Mouse (Mus musculus) liver, postnatal 0 days (tissue): ENCODE results near the gene Lpar4. TPM values are rescaled to one million over a fixed set of nuclear protein-coding genes. Genes with fewer than 3 reads are reported as not detected.

ENCODE experiments used
- ATAC-seq: fragments of 200-750 bp; cut with Nextera tagmentation; 2 replicates; pipeline ENCODE4 v1.8.0; 2017; ENCODE audit warnings: mild to moderate bottlenecking, moderate library complexity
- DNase-seq: peaks from one replicate; pipeline ENCODE4 v3.0.0-alpha.2; 2016
- H3K27ac ChIP-seq: fragments of 300-500 bp; sonication (generic); 2 replicates; pipeline ENCODE4 v1.5.1; 2014; ENCODE audit warnings: antibody characterized with exemption, moderate library complexity, mild to moderate bottlenecking, low read depth
- H3K27me3 ChIP-seq: fragments of 300-500 bp; sonication (generic); 2 replicates; pipeline ENCODE4 v1.6.1; 2014; ENCODE audit warnings: low read length, control low read depth, mixed read lengths; ENCODE audit not compliant: insufficient read depth
- H3K36me3 ChIP-seq: fragments of 300-500 bp; sonication (generic); replicated peaks from 2 replicates; pipeline ENCODE4 v1.6.1; 2014; ENCODE audit warnings: mild to moderate bottlenecking, control low read depth, low read length, moderate library complexity, mixed read lengths; ENCODE audit not compliant: insufficient read depth
- H3K4me1 ChIP-seq: fragments of 300-500 bp; sonication (generic); 2 replicates; pipeline ENCODE4 v1.6.1; 2014; ENCODE audit warnings: antibody characterized with exemption, mild to moderate bottlenecking, control low read depth; ENCODE audit not compliant: insufficient read depth
- H3K4me2 ChIP-seq: fragments of 300-500 bp; sonication (generic); 2 replicates; pipeline ENCODE4 v1.6.1; 2014; ENCODE audit warnings: low read depth, mild to moderate bottlenecking, low read length, moderate library complexity, mixed read lengths
- H3K4me3 ChIP-seq: fragments of 300-500 bp; sonication (generic); 2 replicates; pipeline ENCODE4 v1.5.1; 2014; ENCODE audit warnings: low read depth, low read length
- H3K9ac ChIP-seq: fragments of 300-500 bp; sonication (generic); replicated peaks from 2 replicates; pipeline ENCODE4 v1.6.1; 2014; ENCODE audit warnings: mild to moderate bottlenecking, moderate library complexity
- H3K9me3 ChIP-seq: fragments of 300-500 bp; sonication (generic); 2 replicates; pipeline ENCODE4 v1.6.1; 2016; ENCODE audit warnings: mild to moderate bottlenecking, control low read depth, low read length, mixed read lengths
- CTCF ChIP-seq: sonication (generic); IDR thresholded peaks from 2 replicates; pipeline ENCODE4 v1.5.1; 2016; ENCODE audit warnings: antibody characterized with exemption, low read depth
- EP300 ChIP-seq: IDR thresholded peaks from 2 replicates; pipeline ENCODE4 v1.6.1; 2016; ENCODE audit warnings: antibody characterized with exemption, low read depth, mild to moderate bottlenecking
- whole genome bisulfite sequencing: fragments of 180-500 bp; shearing (Covaris S2); extraction: QIAGEN DNeasy Blood & Tissue Kit; methylation state at CpG from one replicate; pipeline ENCODE4 v1.1.7; 2014; ENCODE audit not compliant: insufficient replicate concordance; 5-methylcytosine and 5-hydroxymethylcytosine counted together
- polyA plus RNA-seq: library from polyadenylated mRNA; unstranded; fragments of >200 nt; fragmentation: Nextera tagmentation; extraction: Ambion mirVana; gene quantifications from 2 replicates; pipeline ENCODE4 v1.2.1, GENCODE M21; 2015

Gene Lpar4
- polyA plus RNA-seq, 1 experiment from 2014 or later, result 0.79 TPM

GRCm38 (mm10) chrX:106924572-106924971, 4.1 kb downstream of the Lpar4 start:
- Histone ChIP-seq H3K27me3 (no peaks in the 10 kb centered on the region), H3K27ac (no peak overlapping the region), H3K9ac (no peak overlapping the region), H3K4me3 (no peak overlapping the region), H3K4me1 (no peaks in the 10 kb centered on the region), H3K9me3 (no peaks in the 10 kb centered on the region), H3K36me3 (no peaks in the 10 kb centered on the region), H3K4me2 (no peak overlapping the region)
- no peak for TF ChIP-seq CTCF
- TF ChIP-seq EP300, result no peak
- ATAC-seq (no peak), DNase-seq (no peak)

DNA sequence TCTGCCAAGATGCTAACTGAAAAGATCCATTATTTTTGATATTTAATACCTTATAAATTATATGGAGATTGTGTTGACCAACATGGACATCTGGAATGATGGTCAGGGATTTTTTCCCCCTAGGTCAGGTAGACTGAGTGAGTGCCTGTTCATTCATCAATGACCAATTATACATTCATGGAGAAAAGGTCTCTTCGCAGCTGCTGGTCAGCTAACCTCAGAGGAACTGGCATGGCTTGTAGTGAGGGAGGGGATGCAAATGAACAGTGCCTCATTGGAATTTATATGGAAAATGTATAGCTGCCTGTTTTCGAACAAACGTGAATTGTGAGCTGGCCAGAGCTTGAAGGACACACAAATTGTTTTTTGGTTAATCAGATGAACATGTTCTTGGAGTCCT, 18.9 kb downstream of the Lpar4 start:
- no peaks in the 10 kb centered on the region for H3K36me3 ChIP-seq
- ATAC-seq (no peak), DNase-seq (no peak)
- no peak overlapping the region for H3K9ac ChIP-seq
- H3K27me3 ChIP-seq, result no peaks in the 10 kb centered on the region
- H3K27ac ChIP-seq, result no peak overlapping the region
- H3K4me2 ChIP-seq, result no peak overlapping the region
- H3K4me3 ChIP-seq, result no peak overlapping the region
- no peaks in the 10 kb centered on the region for H3K9me3 ChIP-seq
- WGBS, result 74% methylated on average over 3 of the region's 3 CpGs
- no peaks in the 10 kb centered on the region; the same call in 1 of the 2 replicates for H3K4me1 ChIP-seq
- TF ChIP-seq CTCF (no peak), EP300 (no peak)

DNA sequence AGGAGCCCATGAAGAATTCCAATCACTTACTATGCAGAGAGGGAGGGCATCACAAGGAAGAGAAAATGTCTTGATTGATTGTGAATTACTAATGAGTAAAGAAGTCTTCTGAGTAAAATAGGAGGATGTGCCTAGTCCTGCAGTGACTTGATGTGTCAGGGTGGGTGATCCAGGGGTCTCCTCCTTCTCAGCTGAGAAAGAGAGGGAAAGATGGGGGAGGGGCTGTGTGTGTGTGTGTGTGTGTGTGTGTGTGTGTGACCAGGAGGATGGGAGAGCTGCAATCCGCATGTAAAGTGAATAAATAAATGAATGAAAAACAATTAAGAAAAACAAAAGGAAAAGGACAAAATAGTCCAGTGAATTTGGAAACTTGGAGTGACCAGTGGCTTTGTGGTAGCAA, 30.1 kb downstream of the Lpar4 start:
- Histone ChIP-seq H3K4me3 (no peak overlapping the region), H3K9ac (no peak overlapping the region), H3K4me2 (no peak overlapping the region), H3K9me3 (no peaks in the 10 kb centered on the region), H3K4me1 (no peaks in the 10 kb centered on the region), H3K27me3 (no peaks in the 10 kb centered on the region), H3K27ac (no peak overlapping the region), H3K36me3 (no peaks in the 10 kb centered on the region)
- TF ChIP-seq CTCF, result no peak
- no peak for TF ChIP-seq EP300
- no peak for DNase-seq
- 42% methylated on average over 1 of the region's 1 CpGs for WGBS
- ATAC-seq, result no peak

GRCm38 (mm10) chrX:106951016-106951415, 30.6 kb downstream of the Lpar4 start:
- 22% methylated on average over 2 of the region's 2 CpGs for WGBS
- ATAC-seq (no peak), DNase-seq (no peak)
- no peak overlapping the region for H3K9ac ChIP-seq
- H3K4me1 ChIP-seq, result no peaks in the 10 kb centered on the region
- TF ChIP-seq EP300 (no peak), CTCF (no peak)
- no peaks in the 10 kb centered on the region for H3K36me3 ChIP-seq
- H3K4me2 ChIP-seq, result no peak overlapping the region
- H3K27ac ChIP-seq, result no peak overlapping the region
- no peaks in the 10 kb centered on the region for H3K27me3 ChIP-seq
- H3K9me3 ChIP-seq, result no peaks in the 10 kb centered on the region
- H3K4me3 ChIP-seq, result no peak overlapping the region

DNA sequence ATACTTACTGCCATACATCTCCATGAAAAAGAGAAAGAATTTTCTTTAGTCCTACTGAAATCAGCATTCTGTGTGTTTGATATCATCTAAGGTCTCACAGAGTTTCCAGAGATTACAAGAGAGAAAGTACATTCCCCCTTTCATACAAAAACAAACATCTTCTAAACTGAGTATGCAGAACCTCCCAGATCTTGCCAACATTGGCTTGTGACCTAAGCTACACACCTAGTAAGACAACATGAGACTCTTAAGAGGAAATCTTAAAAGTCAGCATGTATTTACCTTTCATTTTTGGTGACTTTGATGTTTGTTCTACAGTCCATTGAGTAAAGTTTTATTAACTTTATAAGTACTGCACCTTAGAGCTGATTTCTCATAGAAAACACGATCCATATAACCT, 33.4 kb downstream of the Lpar4 start:
- no peaks in the 10 kb centered on the region for H3K9me3 ChIP-seq
- DNase-seq (no peak), ATAC-seq (no peak)
- H3K27me3 ChIP-seq, result no peaks in the 10 kb centered on the region
- H3K9ac ChIP-seq, result no peak overlapping the region
- no peak overlapping the region for H3K4me2 ChIP-seq
- no peak for TF ChIP-seq CTCF
- no peak for TF ChIP-seq EP300
- no peak overlapping the region for H3K4me3 ChIP-seq
- no peak overlapping the region for H3K27ac ChIP-seq
- 62% methylated on average over 1 of the region's 1 CpGs for WGBS
- H3K36me3 ChIP-seq, result no peaks in the 10 kb centered on the region
- no peaks in the 10 kb centered on the region for H3K4me1 ChIP-seq

DNA sequence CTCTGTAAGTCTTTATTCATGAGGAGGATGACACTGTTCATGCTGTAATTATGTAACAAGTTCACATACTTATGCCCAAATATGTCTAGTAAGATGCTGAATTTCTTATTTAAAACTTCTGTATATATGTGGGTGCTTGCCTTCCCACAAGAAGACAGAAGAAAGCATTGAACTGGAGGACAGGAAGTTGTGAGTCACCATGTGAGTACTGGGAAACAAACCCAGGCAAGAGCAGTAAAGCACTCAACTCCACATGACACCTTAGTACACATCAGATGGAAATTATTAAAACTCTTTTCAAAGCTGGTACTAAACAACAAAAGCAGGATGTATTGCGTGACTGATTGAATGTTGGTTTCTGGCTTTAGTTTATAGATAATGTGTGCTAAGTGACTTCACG, 41.8 kb downstream of the Lpar4 start:
- Histone ChIP-seq H3K4me2 (no peak overlapping the region), H3K27me3 (peaks cover 3% of the 10 kb centered on the region; the same call in 1 of the 2 replicates), H3K27ac (no peak overlapping the region), H3K9ac (no peak overlapping the region), H3K36me3 (no peaks in the 10 kb centered on the region), H3K4me1 (no peaks in the 10 kb centered on the region), H3K4me3 (no peak overlapping the region), H3K9me3 (no peaks in the 10 kb centered on the region)
- ATAC-seq (no peak), DNase-seq (no peak)
- WGBS, result 62% methylated on average over 2 of the region's 2 CpGs
- TF ChIP-seq EP300 (no peak), CTCF (no peak)

DNA sequence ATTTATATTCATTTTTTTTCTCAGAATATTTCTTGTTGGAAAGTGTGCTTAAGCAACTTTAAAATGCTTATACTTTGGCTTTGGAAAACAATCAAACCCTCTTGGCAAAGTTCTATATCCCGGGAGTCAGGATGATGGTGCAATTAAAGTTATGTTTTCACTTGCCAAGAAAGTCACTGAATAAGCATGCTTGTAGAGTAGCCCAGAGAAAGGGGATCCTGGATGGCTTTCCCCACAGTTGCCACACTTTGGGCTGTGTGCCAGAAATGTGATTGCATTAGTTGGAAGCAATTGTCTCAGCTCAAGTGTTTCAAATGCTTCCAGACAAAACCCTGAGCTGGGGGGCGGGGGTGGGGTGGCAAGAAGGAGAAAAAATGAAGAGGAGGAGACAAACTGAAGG, 43.9 kb downstream of the Lpar4 start:
- DNase-seq, result peak; percentile 19
- H3K9ac ChIP-seq, result no peak overlapping the region
- peaks cover 3% of the 10 kb centered on the region; the same call in 1 of the 2 replicates for H3K27me3 ChIP-seq
- no peak for ATAC-seq
- H3K4me2 ChIP-seq, result no peak overlapping the region
- H3K9me3 ChIP-seq, result no peaks in the 10 kb centered on the region
- no peaks in the 10 kb centered on the region for H3K36me3 ChIP-seq
- WGBS, result 56% methylated on average over 2 of the region's 2 CpGs
- no peak for TF ChIP-seq EP300
- no peak for TF ChIP-seq CTCF
- H3K27ac ChIP-seq, result no peak overlapping the region
- H3K4me1 ChIP-seq, result no peaks in the 10 kb centered on the region
- no peak overlapping the region for H3K4me3 ChIP-seq

Other genes with a start within 250 kb of the Lpar4 start
- 0.43 TPM in 2 replicates for gene Rtl3, start 80.0 kb upstream of the Lpar4 start, polyA plus RNA-seq
- 0.12 and 0.18 TPM in 2 replicates for gene P2ry10, start 167.9 kb downstream of the Lpar4 start, polyA plus RNA-seq
- 0.70 and 1.00 TPM in 2 replicates for gene P2ry10b, start 228.3 kb downstream of the Lpar4 start, polyA plus RNA-seq